Mouse (Mus musculus) ZHBTc4 (cell line): ENCODE measurements around the gene Tgds.
"Not testable (repeated sequence)": the region's sequence is repeated elsewhere in the genome, so short reads cannot be mapped to it uniquely, and the experiment has no call there.

Experiments
- DNase-seq: peaks from one replicate; pipeline ENCODE4 v3.0.0-alpha.2; 2011; ENCODE audit warnings: low read depth, low spot score

Gene Tgds

GRCm38 (mm10) chr14:118136744-118137452 is 4.3 kb upstream of the Tgds start, which contains the start of gene Gpr180:
Gene Gpr180, plus strand, starts transcription at chr14:118137158.
- DNase-seq: peak; percentile 100

GRCm38 (mm10) chr14:118131931-118132641 is 469 bp downstream of the Tgds start:
- no peak for DNase-seq

- DNase-seq: no peak
Observed at GRCm38 (mm10) chr14:118131472-118131871, 1.1 kb downstream of the Tgds start.

- DNase-seq: no peak
Observed at GRCm38 (mm10) chr14:118126301-118126700, 6.3 kb downstream of the Tgds start.

- DNase-seq: no peak
Observed at GRCm38 (mm10) chr14:118124771-118125170, 7.8 kb downstream of the Tgds start.

- DNase-seq: no peak
Observed at GRCm38 (mm10) chr14:118124129-118124528, 8.4 kb downstream of the Tgds start.

GRCm38 (mm10) chr14:118113116-118113515 is 19.4 kb downstream of the Tgds start:
- DNase-seq: peak; percentile 70

GRCm38 (mm10) chr14:118107479-118107878 is 25.1 kb downstream of the Tgds start:
- not testable (repeated sequence) for DNase-seq

- DNase-seq: no peak
Observed at GRCm38 (mm10) chr14:118101227-118101990, 31.1 kb downstream of the Tgds start.

GRCm38 (mm10) chr14:118098265-118098664 is 34.3 kb downstream of the Tgds start:
- no peak for DNase-seq

- peak; percentile 34 for DNase-seq
Observed at GRCm38 (mm10) chr14:118089806-118090392, 42.7 kb downstream of the Tgds start.

- peak; percentile 98 for DNase-seq
Observed at GRCm38 (mm10) chr14:118089215-118089805, 43.2 kb downstream of the Tgds start.

GRCm38 (mm10) chr14:118088437-118089207 is 43.9 kb downstream of the Tgds start:
- no peak for DNase-seq

GRCm38 (mm10) chr14:118086271-118087035 is 46.1 kb downstream of the Tgds start:
- DNase-seq: no peak

- no peak for DNase-seq
Observed at GRCm38 (mm10) chr14:118083851-118084250, 48.7 kb downstream of the Tgds start.

- DNase-seq: no peak
Observed at GRCm38 (mm10) chr14:118080606-118081005, 51.9 kb downstream of the Tgds start.

- DNase-seq: peak; percentile 37
Observed at GRCm38 (mm10) chr14:118070100-118070499, 62.5 kb downstream of the Tgds start.

- peak; percentile 45 for DNase-seq
Observed at GRCm38 (mm10) chr14:118069439-118070079, 63.0 kb downstream of the Tgds start.
